Mouse (Mus musculus): Measurements from ENCODE around the gene Gm10283. TPM values are rescaled to one million over a fixed set of nuclear protein-coding genes. Genes with fewer than 3 reads are reported as not detected.
A peak's percentile ranks its signal among the peaks of the same experiment; 100 is the strongest.

Gm10283 gene
- polyA plus RNA-seq, 1 experiment from 2014 or later = not detected

- 27% methylated on average over 3 of the region's 3 CpGs for WGBS
- no peak overlapping the region for H3K9ac ChIP-seq (replicated peaks)
- no peak overlapping the region for H3K4me3 ChIP-seq (replicated peaks)
- no peak for ATAC-seq (ENCODE audit: low FRiP score)
- H3K9me3 ChIP-seq (replicated peaks) = no peaks in the 10 kb centered on the region
- no peak overlapping the region for H3K4me2 ChIP-seq
- H3K36me3 ChIP-seq = no peaks in the 10 kb centered on the region
- H3K27ac ChIP-seq (replicated peaks) = no peak overlapping the region
- no peaks in the 10 kb centered on the region for H3K27me3 ChIP-seq (replicated peaks)
- H3K4me1 ChIP-seq = no peaks in the 10 kb centered on the region
These were observed 64.4 kb downstream of the Gm10283 start for GRCm38 (mm10) chr8:60438557-60438956.

DNA sequence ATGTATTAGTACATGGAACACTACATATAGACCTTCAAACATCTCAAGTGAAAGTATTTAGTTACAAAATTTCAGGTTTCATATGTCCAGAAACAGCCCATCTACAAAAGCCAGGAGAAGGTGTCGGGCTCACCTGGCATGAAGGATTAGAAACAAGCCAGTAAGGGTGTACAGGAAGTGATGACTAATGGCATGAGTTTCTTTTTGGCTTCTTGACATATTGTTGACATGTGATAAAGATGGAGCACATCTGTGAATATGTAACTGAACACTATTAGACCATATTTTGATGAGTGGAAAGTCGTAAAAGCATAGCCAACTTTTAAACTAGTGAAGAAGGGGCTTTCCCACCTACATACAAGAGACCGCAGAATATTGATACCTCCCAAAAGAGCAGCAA, 66.1 kb downstream of the Gm10283 start:
- no peak overlapping the region for H3K4me3 ChIP-seq (replicated peaks)
- H3K36me3 ChIP-seq = no peaks in the 10 kb centered on the region
- H3K4me1 ChIP-seq = no peaks in the 10 kb centered on the region
- 93% methylated on average over 3 of the region's 3 CpGs for WGBS
- ATAC-seq (ENCODE audit: low FRiP score) = no peak
- H3K9me3 ChIP-seq (replicated peaks) = no peaks in the 10 kb centered on the region
- H3K27ac ChIP-seq (replicated peaks) = no peak overlapping the region
- no peak overlapping the region for H3K4me2 ChIP-seq
- no peaks in the 10 kb centered on the region for H3K27me3 ChIP-seq (replicated peaks)
- no peak overlapping the region for H3K9ac ChIP-seq (replicated peaks)

DNA sequence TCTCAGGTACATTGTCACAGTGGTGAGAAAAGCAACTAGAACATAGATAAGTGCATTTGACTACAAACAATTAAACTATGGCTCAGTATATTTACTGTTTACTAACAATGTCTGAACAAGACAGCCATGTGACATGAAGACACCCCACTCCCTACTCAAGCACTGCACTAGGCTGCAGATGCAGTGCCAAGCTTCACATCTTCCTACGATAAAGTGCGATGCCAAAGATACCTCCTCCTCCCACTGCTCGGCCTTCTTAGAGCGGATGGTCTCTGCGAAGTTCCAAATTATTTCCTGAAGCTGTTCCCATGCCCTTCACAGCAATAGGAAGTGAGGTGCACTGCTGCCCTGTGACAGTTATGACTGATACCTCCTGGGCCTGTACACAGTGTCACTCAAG, 70.3 kb downstream of the Gm10283 start:
- Histone ChIP-seq H3K36me3 (no peaks in the 10 kb centered on the region), H3K9me3 (replicated peaks) (no peaks in the 10 kb centered on the region), H3K4me2 (no peak overlapping the region), H3K4me3 (replicated peaks) (no peak overlapping the region), H3K27ac (replicated peaks) (no peak overlapping the region), H3K9ac (replicated peaks) (no peak overlapping the region), H3K27me3 (replicated peaks) (no peaks in the 10 kb centered on the region), H3K4me1 (no peaks in the 10 kb centered on the region)
- no peak for ATAC-seq (ENCODE audit: low FRiP score)
- WGBS = 93% methylated on average over 5 of the region's 5 CpGs

GRCm38 (mm10) chr8:60406358-60406757, 96.6 kb downstream of the Gm10283 start:
- Histone ChIP-seq H3K9me3 (replicated peaks) (no peaks in the 10 kb centered on the region), H3K27ac (replicated peaks) (0 out of 2 replicates have a peak overlapping the region, but pooled peaks have one; percentile 25), H3K4me1 (peaks cover 6% of the 10 kb centered on the region; the same call in 1 of the 2 replicates), H3K4me2 (no peak overlapping the region), H3K4me3 (replicated peaks) (no peak overlapping the region), H3K27me3 (replicated peaks) (no peaks in the 10 kb centered on the region), H3K36me3 (no peaks in the 10 kb centered on the region), H3K9ac (replicated peaks) (no peak overlapping the region)
- 39% methylated on average over 8 of the region's 8 CpGs for WGBS
- peak; percentile 72 for ATAC-seq (ENCODE audit: low FRiP score)

- H3K4me2 ChIP-seq = no peak overlapping the region
- WGBS = 63% methylated on average over 6 of the region's 6 CpGs
- no peaks in the 10 kb centered on the region for H3K36me3 ChIP-seq
- no peak for ATAC-seq (ENCODE audit: low FRiP score)
- no peaks in the 10 kb centered on the region for H3K9me3 ChIP-seq (replicated peaks)
- no peak overlapping the region for H3K27ac ChIP-seq (replicated peaks)
- H3K9ac ChIP-seq (replicated peaks) = no peak overlapping the region
- no peak overlapping the region for H3K4me3 ChIP-seq (replicated peaks)
- H3K27me3 ChIP-seq (replicated peaks) = no peaks in the 10 kb centered on the region
- H3K4me1 ChIP-seq = peaks cover 6% of the 10 kb centered on the region; the same call in 1 of the 2 replicates
These were observed 97.9 kb downstream of the Gm10283 start for GRCm38 (mm10) chr8:60404994-60405548.

DNA sequence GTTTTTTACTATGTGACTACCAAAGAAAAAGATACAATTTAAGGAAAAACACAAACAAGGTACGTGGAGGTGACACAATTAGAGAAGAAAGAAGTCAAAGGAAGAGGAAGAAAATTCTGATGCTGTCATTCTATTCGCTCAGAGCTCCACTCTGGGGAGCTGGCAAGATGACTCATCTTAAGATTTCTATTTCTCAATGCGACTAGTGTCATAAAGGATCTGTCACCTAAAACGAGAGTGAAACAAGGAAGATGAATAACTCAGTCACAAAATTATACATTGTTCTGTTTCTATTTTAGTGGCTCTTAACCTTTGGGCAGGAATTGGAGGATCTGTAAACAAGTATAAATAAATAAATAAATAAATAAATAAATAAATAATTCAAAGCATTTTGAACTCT, 109.3 kb downstream of the Gm10283 start:
- 81% methylated on average over 4 of the region's 4 CpGs for WGBS
- no peak overlapping the region for H3K27ac ChIP-seq (replicated peaks)

GRCm38 (mm10) chr8:60386589-60386988, 116.4 kb downstream of the Gm10283 start:
- Histone ChIP-seq H3K4me1 (no peaks in the 10 kb centered on the region), H3K9ac (replicated peaks) (no peak overlapping the region), H3K27me3 (replicated peaks) (no peaks in the 10 kb centered on the region), H3K27ac (replicated peaks) (no peak overlapping the region), H3K4me3 (replicated peaks) (no peak overlapping the region), H3K9me3 (replicated peaks) (no peaks in the 10 kb centered on the region), H3K4me2 (no peak overlapping the region), H3K36me3 (no peaks in the 10 kb centered on the region)
- 70% methylated on average over 2 of the region's 2 CpGs for WGBS
- no peak for ATAC-seq (ENCODE audit: low FRiP score)

More for the DNA sequence above, 109.3 kb downstream of the Gm10283 start:
- Histone ChIP-seq H3K4me1 (no peaks in the 10 kb centered on the region), H3K9ac (replicated peaks) (no peak overlapping the region), H3K4me3 (replicated peaks) (no peak overlapping the region), H3K27me3 (replicated peaks) (no peaks in the 10 kb centered on the region), H3K4me2 (no peak overlapping the region), H3K36me3 (no peaks in the 10 kb centered on the region), H3K9me3 (replicated peaks) (no peaks in the 10 kb centered on the region)
- ATAC-seq (ENCODE audit: low FRiP score) = no peak

Other genes with a start within 250 kb of the Gm10283 start
- 1.3 and 2.0 TPM in 2 replicates for gene Aadat, start 2.7 kb upstream of the Gm10283 start, polyA plus RNA-seq (2015; fragmentation: Nextera tagmentation; extraction: Ambion mirVana)
- gene Mfap3l, start 129.6 kb upstream of the Gm10283 start, polyA plus RNA-seq (2015; fragmentation: Nextera tagmentation; extraction: Ambion mirVana) = 5.6 and 5.7 TPM in 2 replicates

All from neural tube, embryonic 15.5 days (tissue).